ENCODE assay signal across 8 mouse cellular contexts in the genomic region with DNA sequence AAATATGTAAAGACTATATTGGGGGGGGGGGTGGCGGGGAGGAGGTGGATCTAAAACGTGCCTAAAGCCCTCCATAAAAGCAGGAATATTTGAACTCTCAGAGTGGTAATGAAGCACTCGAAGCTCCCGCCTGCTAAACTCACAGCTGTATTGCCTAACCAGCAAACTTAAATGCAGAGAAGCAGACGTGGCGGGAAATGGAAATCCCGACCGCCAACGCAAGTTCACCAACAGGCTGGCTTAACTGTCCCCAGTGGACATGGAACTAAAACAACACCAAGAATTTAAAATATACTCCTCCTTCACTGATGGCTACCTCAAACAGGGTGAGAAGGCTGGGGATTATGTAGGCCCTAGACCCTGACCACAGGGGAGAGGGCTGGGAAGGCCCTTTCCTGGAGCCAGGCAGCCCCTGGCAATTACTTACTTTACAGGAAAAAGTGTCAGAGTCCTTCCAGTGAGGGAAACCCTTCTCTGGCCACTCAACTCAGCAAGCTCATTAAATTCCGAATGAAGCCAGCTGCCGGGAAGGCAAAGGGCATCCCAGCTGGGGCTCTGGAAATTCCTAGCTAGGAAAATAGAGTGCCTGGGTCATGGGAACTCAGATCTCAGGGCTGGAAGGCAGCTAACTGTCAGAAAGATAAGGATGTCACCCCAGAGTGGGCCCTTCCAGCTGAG.
A peak's percentile ranks its signal among the peaks of the same experiment; 100 is the strongest.
DNase-seq lines count a peak whose midpoint lies in the region; ATAC-seq lines count a peak whose summit lies in the region.

No protein-coding gene starts in this region.

- no peak for ATAC-seq in embryonic facial prominence, embryonic 11.5 days (replicated peaks; ENCODE audit: insufficient number of reproducible peaks, low FRiP score, low TSS enrichment, low read depth)
- peak; percentile 48; the same call in 1 of the 2 replicates for ATAC-seq in intestine, embryonic 15.5 days
- ATAC-seq in liver, embryonic 13.5 days (ENCODE audit: low read depth): no peak
- ATAC-seq in erythroblast, adult 5-6 weeks (replicated peaks; ENCODE audit: low FRiP score, poor library complexity, severe bottlenecking): no peak

- no peaks in the 10 kb centered on the region; the same call in 1 of the 2 replicates for H3K4me1 ChIP-seq in embryonic facial prominence, embryonic 11.5 days (ENCODE audit: control insufficient read depth, insufficient read depth, low read length)
- peaks cover 5% of the 10 kb centered on the region for H3K4me1 ChIP-seq in intestine, embryonic 15.5 days (replicated peaks)
- peaks cover 44% of the 10 kb centered on the region for H3K4me1 ChIP-seq in liver, embryonic 13.5 days (replicated peaks)

- no peak overlapping the region for H3K9ac ChIP-seq in embryonic facial prominence, embryonic 11.5 days (replicated peaks; ENCODE audit: low read length)
- no peak overlapping the region for H3K9ac ChIP-seq in intestine, embryonic 15.5 days
- H3K9ac ChIP-seq in liver, embryonic 13.5 days: no peak overlapping the region

- H3K27ac ChIP-seq in embryonic facial prominence, embryonic 11.5 days (replicated peaks; ENCODE audit: low read depth, low read length): peak overlapping the region; percentile 5; the same call in 1 of the 2 replicates
- peak overlapping the region; percentile 79 for H3K27ac ChIP-seq in intestine, embryonic 15.5 days
- H3K27ac ChIP-seq in liver, embryonic 13.5 days: peak overlapping the region; percentile 86

- no peaks in the 10 kb centered on the region for H3K9me3 ChIP-seq in embryonic facial prominence, embryonic 11.5 days (replicated peaks; ENCODE audit: control insufficient read depth, low read length)
- no peaks in the 10 kb centered on the region for H3K9me3 ChIP-seq in intestine, embryonic 15.5 days
- no peaks in the 10 kb centered on the region for H3K9me3 ChIP-seq in liver, embryonic 13.5 days (replicated peaks)

- H3K27me3 ChIP-seq in embryonic facial prominence, embryonic 11.5 days (ENCODE audit: control insufficient read depth, insufficient read depth, low read length): no peaks in the 10 kb centered on the region
- H3K27me3 ChIP-seq in intestine, embryonic 15.5 days (replicated peaks): no peaks in the 10 kb centered on the region
- H3K27me3 ChIP-seq in liver, embryonic 13.5 days: no peaks in the 10 kb centered on the region

- no peak overlapping the region for H3K4me2 ChIP-seq in embryonic facial prominence, embryonic 11.5 days (ENCODE audit: low read depth, low read length)
- H3K4me2 ChIP-seq in intestine, embryonic 15.5 days (replicated peaks): no peak overlapping the region
- H3K4me2 ChIP-seq in liver, embryonic 13.5 days: no peak overlapping the region

- no peak overlapping the region for H3K4me3 ChIP-seq in embryonic facial prominence, embryonic 11.5 days (ENCODE audit: low read depth, low read length)
- no peak overlapping the region for H3K4me3 ChIP-seq in intestine, embryonic 15.5 days (replicated peaks)
- H3K4me3 ChIP-seq in liver, embryonic 13.5 days (replicated peaks): no peak overlapping the region

- WGBS in embryonic facial prominence, embryonic 11.5 days: 52% methylated on average over 11 of the region's 11 CpGs
- WGBS in intestine, embryonic 15.5 days: 56% methylated on average over 11 of the region's 11 CpGs
- WGBS in liver, embryonic 13.5 days (ENCODE audit: insufficient replicate concordance): 62% methylated on average over 11 of the region's 11 CpGs

- peak; percentile 85 for DNase-seq in adipocyte (ENCODE audit: low spot score)
- peak; percentile 36 for DNase-seq in embryonic facial prominence, embryonic 11.5 days (ENCODE audit: low spot score)
- no peak for DNase-seq in liver, embryonic 13.5 days
- no peak for DNase-seq in spleen, adult 18-20 months
- no peak for DNase-seq in urinary bladder, postnatal 14 days (ENCODE audit: low spot score)
- no peak for DNase-seq in thymus, adult 18-20 months

- H3K36me3 ChIP-seq in embryonic facial prominence, embryonic 11.5 days (replicated peaks; ENCODE audit: control insufficient read depth, insufficient read depth, low read depth, low read length): no peaks in the 10 kb centered on the region
- no peaks in the 10 kb centered on the region for H3K36me3 ChIP-seq in intestine, embryonic 15.5 days
- H3K36me3 ChIP-seq in liver, embryonic 13.5 days: no peaks in the 10 kb centered on the region

Comparison
In these comparisons a context has a peak if more than half of its experiments do, and no peak if none do; other contexts are left out.
1. DNase-seq: peak in adipocyte (single experiment) and embryonic facial prominence, embryonic 11.5 days (single experiment); none in liver, embryonic 13.5 days (single experiment), spleen, adult 18-20 months (0 of 2), urinary bladder, postnatal 14 days (single experiment) and thymus, adult 18-20 months (0 of 2).
2. H3K27ac ChIP-seq: peak in every context shown above with its lines; median percentile 86 in liver, embryonic 13.5 days; 79 in intestine, embryonic 15.5 days; 5 in embryonic facial prominence, embryonic 11.5 days.